Mouse (Mus musculus) common myeloid progenitor, adult 5-6 weeks (primary cell): ENCODE data around the gene Klhl9. TPM values are rescaled to one million over a fixed set of nuclear protein-coding genes. Genes with fewer than 3 reads are reported as not detected.

Source experiments
- ATAC-seq: replicated peaks from 2 replicates; pipeline ENCODE4 v1.8.0; 2016; ENCODE audit warnings: low read depth, mild to moderate bottlenecking, moderate TSS enrichment, inconsistent platforms; ENCODE audit not compliant: poor library complexity, severe bottlenecking
- total RNA-seq: library from RNA; stranded (forward); fragments of 200-1000, 187-1606 nt; gene quantifications from 2 replicates; pipeline ENCODE4 v1.2.3, GENCODE M21; 2017

Klhl9 gene
- total RNA-seq, 1 experiment from 2014 or later: 99.9 TPM

DNA sequence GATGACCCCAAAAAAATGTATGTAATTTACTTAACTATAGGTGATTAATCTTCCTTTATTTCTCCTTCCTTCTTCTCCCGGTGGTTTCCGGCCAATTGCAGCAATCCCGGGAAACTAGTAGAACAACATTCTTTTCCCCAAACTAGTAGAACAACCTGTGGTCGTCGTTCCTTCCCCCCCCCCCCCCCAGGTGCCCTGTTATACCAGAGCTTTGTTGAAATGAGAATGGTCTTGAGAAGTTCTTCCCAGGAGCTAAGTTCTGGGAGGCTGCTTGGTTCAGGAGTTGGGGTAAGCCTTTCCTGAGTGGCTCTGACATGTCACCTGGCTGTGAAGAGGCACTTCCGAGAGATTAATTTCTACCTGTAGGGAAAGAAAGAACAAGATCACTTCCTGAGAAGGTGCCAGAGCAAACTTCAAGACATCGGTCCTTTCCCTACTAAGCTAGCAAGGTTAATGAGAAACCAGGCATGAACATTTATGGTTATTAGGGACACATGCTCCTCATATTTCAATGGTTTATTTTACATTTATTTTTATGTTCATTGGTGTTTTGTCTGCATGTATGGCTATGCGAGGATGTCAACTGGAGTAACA lies 1.3 kb upstream of the Klhl9 start:
- ATAC-seq: no peak

DNA sequence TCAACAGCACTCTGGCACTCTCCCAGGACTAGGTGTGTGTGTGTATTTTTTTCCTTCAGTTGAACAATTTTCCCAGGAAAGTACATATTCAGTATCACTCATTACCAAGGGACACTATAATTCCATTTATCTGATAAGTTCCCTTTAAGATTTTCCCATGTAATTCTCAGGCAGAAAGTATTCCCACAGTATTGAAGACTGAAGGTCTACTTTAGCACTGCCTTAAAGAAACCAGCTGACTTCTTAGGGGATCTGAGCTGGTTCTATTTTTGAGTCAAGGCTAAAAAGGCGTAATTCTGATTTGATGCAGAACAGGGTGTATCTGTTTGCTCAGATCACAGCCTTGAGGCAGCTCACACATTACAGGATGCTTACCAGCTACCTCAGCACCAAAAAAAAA lies 3.5 kb downstream of the Klhl9 start:
- ATAC-seq: no peak

DNA sequence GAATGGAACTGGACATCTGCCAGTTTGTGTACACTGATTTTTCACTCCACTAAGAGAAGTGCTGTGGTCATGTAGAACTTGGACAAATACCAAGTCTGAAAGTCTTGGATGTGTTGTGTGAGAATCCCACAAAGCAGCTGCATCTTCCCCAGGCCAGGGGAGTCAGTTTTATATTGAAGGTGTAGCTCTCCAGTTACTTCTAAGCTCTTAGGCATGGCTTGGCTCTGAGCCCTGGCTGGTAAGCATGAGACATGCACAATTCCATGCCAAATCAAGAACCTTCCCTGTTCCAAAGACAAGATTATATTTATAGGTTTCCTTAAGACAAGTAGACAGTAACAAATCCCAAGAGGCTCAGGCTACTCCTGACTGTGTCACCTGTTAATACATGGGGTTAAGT lies 7.2 kb downstream of the Klhl9 start:
- no peak for ATAC-seq

DNA sequence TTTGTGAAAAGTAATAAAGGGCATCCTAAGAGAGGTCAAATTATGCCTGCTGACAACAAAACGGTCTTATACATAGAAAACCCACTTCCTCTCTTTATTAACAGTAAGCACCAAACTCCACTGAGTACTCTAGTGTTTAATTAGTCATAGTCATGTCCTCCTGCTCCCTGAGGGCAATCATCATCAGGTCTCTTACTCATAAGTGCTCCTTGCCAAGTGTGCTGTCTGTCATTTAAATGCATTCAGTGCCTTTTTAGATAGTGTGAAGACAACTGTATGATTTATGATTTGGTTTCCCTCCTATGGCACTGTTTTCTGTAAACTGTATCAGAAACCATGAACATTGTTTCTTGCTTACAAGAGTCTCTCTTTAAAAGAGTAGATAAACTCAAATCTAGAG lies 8.0 kb downstream of the Klhl9 start:
- ATAC-seq: peak; percentile 45; the same call in 1 of the 2 replicates

DNA sequence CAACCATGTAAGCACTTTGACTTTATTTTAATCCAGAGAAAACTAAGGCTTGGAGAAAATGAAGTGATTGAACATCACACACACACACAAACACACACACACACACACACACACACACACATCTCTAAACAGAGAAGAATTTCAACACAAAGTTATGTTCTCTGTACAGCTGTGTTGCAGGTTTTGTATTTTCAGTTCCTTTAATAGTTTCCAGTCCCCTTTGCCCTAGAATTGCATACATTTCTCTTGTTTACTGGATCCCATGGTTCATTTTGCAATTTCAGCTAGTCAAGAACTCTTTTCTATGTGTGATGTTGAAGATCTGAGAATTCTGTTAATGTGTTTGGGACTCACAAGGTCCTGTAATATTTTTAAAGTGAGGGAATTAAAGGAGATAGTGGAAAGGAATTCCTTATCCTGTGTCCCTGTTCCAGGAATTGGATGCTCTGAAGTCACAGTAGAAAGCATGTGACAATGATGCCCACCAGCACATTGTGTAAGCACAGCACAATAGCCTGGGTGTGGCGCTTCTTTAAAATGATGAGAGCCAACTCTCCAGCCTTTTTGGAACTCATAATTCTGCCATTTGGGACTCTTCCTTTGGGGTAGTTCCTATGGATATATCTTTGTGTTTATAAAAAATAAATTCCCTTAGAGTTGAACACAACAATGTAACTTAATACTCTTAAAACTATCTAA lies 15.0 kb downstream of the Klhl9 start:
- peak; percentile 71 for ATAC-seq

DNA sequence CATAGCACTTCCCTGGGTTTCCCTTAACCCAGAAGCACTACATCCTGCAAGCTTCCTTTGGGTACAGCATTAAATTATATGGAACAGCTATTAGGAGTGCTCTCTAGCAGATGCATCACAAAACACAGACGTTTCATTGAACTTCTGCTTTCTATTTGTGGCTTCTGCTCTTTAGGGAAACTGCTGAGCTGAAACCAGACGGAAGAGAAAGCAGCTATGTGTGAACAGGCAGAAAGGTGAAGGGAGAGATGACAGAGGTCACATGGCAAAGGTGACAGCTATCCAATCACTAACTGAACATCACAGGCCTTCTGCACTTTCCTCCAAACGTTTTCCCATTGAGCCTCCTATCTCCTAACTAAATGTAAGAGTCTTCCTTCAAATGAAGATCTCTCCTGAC lies 16.3 kb downstream of the Klhl9 start:
- peak; percentile 85 for ATAC-seq

DNA sequence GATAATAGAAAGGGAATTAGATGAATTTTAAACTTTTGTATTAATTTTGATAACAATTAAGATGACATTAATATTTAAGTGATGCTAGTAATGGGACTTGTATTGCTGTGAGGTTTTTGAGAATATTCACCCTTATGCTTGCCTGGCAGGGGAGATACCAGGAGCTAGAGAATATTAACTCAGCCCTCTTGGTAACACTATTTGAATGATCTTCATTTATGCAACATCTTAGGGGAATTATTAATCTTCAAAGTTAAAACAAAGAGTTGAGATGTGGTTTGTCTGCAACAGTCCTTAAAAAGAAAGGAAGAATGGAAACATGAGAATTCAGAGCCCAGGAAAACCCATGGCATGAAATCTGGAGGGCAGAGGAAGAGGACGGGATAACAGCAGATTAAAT lies 23.0 kb downstream of the Klhl9 start:
- ATAC-seq: no peak

DNA sequence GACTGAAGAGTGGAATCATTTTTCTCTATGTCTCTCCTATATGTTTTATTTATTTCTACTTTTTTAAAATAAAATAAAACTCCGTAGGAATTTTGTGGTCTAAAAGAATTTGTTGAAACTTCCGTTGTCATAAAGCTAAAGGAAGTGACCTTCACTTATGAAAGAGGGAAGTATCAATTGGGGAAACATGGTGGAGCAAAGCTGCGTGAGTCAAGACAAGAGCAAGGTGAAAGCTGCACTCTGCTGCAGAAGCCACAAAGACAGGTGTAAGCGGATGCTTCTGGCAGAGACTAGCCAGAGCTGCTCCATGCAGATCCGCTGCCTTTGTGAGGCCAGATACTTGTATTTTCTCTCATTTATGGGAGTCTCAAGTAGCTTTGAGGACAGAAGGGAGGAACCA lies 23.5 kb downstream of the Klhl9 start:
- 0 out of 2 replicates have a peak, but pooled peaks have one; percentile 26 for ATAC-seq

DNA sequence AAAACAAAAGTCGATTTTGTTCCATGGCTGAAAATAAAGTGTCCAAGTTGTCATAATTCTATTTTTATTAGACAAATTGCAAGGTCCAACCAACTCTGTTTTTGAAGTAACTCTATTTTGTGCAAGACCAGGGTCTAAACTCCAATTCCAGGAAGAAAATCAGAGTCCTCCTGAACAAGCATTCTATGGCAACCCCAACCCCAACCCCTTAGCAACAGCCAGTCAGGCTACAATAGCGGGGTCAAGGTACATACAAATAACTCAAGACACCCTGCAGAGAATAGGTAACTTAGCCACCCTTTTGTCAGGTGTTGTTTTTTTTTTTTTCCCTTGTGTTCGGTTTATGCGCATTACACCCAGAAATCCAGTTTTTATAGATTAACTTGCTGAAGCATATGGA lies 24.5 kb downstream of the Klhl9 start:
- no peak for ATAC-seq

DNA sequence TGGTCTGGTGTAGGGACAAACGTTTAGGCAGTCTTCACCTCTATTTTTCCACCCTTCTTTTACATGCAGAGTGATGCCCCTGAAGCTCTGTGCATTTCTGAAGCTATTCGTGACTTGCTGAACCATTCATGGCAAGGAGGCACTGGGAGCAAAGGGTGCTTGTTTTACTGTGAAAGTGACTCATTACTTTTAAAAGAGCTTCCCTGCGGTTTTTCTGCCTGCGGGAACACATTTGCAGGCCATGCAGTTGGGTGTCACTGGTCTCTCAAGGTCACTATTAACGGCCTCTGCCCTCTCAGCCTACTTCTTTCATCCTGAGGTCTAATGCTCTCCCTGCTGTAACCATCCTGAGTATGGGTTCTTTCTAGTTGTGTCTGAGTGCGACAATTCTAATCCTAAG lies 25.2 kb downstream of the Klhl9 start:
- no peak for ATAC-seq

DNA sequence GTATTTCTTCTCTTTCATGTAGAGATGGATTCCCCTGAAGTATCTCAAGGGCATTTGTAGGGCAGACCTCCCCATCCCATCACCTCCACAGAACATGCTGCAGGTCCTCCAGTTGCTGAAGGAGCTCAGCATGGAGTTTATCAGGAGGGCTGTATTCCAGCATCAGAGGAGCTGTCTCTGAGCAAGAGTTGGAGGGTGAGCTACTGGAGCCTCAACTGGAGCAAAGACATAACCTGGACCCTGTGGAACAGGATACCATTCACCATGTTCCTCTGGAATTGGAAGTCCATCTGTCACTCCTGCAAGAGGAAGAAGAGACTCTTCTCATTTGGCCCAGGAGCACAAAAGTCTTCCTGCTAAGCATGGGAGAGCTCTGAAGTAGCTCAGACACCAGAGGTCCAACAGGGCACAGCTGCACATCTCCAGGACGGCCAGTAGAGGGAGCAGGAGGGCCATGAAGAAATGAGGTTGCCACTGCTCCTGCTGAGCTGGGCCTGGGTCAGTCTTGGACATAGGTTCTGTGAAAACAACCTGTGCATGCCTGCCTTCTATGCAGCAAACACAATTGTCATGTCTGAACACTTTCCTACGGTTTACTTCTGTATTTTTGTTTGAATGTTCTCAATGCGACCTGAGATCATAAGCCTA lies 25.9 kb downstream of the Klhl9 start:
- ATAC-seq: peak; percentile 90

DNA sequence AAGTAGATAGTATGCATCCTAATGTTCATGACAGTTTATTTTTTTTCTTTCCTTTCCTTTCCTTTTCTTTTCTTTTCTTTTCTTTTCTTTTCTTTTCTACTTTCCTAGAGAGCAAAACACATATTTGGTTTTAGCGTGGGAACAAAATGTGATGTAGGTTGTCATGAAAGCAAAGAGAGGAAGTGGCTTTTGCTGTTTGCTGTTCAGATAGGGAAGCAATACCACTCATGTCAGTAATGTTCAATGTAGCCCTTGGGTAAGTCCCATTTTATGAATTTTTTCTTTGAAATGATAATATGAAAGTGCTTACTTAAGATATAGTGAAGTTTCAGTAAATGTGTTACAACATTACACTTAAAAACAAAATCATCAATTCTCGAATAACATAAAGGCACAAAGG lies 28.9 kb downstream of the Klhl9 start:
- ATAC-seq: peak; percentile 72

DNA sequence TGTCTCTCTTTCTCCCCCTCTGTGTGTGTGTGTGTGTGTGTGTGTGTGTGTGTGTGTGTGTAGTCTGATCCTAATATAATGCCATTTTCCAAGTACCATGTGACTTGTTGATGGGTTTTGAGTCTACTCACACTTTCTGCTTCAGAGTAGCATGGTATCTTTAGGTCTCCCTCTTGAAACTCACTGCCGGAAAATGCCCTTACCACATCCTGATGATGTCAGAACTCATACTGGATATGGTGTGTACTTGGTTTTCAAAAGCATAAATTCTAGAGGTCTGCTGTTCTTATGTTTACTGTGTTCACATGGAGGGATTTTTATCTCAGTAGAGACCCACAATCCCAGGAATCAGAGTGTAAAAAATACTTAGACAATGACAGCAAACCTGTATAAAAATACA lies 29.7 kb downstream of the Klhl9 start:
- peak; percentile 47 for ATAC-seq

DNA sequence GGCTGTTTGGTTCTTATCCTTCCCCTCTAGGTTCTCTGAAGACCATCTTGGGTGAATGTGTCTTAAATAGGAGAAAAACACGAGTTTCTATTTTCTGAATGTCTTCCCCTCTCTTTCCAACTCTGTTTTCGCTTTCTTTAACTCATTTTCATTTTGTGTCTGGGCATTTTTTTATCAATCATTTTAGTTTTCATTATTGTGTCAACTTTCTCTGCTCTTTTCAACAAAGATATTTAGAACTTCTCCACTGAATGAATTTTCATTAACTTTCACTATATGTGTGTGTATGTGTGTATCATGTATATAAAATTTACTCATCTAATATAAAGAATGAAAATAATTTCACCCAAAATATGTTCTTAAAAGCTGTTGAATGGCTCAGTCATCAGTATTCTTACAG lies 31.0 kb downstream of the Klhl9 start, which contains the start of gene Ifnab:
Ifnab (minus strand) TSS at position 101 of the 400 bp plus-strand sequence.
- ATAC-seq: no peak

DNA sequence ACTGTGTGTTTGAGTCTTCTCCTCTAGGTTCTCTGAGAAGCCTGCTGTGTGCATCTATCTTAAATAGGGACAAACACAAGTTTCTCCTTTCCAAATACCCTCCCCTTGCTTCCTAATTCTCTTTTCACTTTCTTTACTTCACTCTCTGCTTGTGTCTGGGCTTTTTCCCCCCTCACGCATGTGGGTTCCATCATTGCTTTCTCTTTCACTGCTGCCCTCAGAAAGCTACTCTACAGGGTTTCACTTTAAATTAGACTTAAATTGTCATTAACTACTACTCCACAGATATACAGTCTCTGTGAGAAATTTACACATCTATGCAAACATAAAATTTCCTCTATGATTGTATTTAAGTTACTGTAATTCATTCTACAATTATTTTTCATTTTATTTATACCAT lies 38.5 kb downstream of the Klhl9 start, which contains the start of gene Ifna2:
Ifna2 (minus strand) TSS at position 101 of the 400 bp plus-strand sequence.
- no peak for ATAC-seq

DNA sequence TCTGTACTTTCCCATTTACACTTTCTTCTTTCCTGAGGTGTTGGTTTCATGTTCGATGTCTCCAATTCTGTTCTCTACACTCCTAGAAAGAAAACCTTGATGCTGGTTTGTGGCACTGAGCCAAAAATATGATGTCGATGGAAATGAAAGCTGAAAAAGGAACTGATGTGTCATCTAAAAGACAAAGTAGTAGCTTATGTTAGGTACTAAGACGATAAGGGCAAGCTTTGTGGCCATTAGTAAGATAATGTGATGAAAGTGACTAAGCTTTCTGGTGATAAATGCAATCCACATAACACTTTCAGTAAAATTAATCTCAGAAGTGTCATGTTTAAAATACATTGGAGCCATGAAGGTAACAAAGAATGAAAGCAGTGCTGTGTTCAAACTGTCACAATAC lies 40.9 kb downstream of the Klhl9 start:
- ATAC-seq: peak; percentile 33

DNA sequence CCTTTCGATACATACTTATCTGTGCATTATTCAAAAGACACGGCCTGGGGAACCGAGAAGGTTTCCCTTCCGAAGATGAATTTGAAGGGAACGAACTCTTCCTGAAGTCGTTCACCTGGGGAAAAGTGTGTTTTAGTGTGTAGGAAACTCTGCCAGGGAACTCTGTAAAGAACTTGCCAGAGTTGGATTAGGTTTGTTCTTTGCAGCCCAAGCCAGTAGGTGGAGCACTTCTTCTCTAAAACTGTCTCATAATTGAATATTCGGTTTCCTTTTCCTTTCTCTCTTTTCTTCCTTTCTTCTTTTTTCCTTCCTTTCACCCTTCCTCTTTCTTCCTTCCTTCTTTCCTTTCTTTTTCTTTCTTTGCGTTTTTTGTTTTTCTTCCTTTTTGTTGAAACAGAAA lies 41.9 kb downstream of the Klhl9 start:
- ATAC-seq: peak; percentile 72; the same call in 1 of the 2 replicates

DNA sequence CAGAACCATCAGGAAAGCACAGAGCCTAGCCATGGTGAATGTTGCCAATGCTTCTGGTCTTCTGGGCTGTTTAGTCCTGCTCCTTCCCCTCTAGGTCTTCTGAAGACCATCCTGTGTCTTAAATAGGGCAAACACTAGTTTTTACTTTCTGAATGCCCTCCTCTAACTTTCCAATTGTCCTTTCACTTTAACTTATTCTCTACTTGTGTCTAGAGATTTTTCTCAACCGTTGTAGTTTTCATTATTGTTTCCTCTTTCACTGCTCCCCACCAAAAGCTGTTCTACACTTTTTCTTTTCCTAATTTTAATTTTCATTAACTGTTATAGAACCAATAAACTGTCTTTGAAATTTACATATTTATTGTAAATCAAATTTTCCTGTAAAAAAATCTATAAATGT lies 45.4 kb downstream of the Klhl9 start, which contains the start of gene Ifna16:
Ifna16 (minus strand) TSS at position 101 of the 400 bp plus-strand sequence.
- ATAC-seq: no peak
